Mouse (Mus musculus) MEL (cell line): ENCODE data around the gene Tuba1a. TPM values are rescaled to one million over a fixed set of nuclear protein-coding genes. Genes with fewer than 3 reads are reported as not detected.

Experiments
- DNase-seq: peaks from one replicate; pipeline ENCODE4 v3.0.0; 2011; ENCODE audit warnings: low read depth, low spot score
- H3K27ac ChIP-seq: 2 replicates; pipeline ENCODE4 v1.5.1; 2012; ENCODE audit warnings: low read depth, mild to moderate bottlenecking, control low read depth, low read length, moderate library complexity; ENCODE audit not compliant: control insufficient read depth
- H3K27me3 ChIP-seq, 2 experiments: fragments of 150-350 bp in 1 of 2; sonication (generic) in 1 of 2; 2 replicates each; pipeline ENCODE4 v1.6.1; 2012; ENCODE audit warnings: low read length in 2 of 2, mild to moderate bottlenecking in 2 of 2, improper control_type of control experiment in 1 of 2, moderate library complexity in 1 of 2; ENCODE audit not compliant: insufficient read depth in 2 of 2, control insufficient read depth in 1 of 2
- H3K36me3 ChIP-seq, 2 experiments: 2 replicates each; pipeline ENCODE4 v1.6.1; 2012 to 2014; ENCODE audit warnings: low read length in 2 of 2, improper control_type of control experiment in 1 of 2, inconsistent platforms in 1 of 2, mild to moderate bottlenecking in 1 of 2; ENCODE audit not compliant: insufficient read depth in 2 of 2, control insufficient read depth in 1 of 2
- H3K4me1 ChIP-seq, 2 experiments: fragments of 150-350 bp in 1 of 2; sonication (generic) in 1 of 2; 2 replicates each; pipeline ENCODE4 v1.6.1; 2012; ENCODE audit warnings: low read length in 2 of 2, improper control_type of control experiment in 1 of 2, mild to moderate bottlenecking in 1 of 2; ENCODE audit not compliant: insufficient read depth in 2 of 2, control insufficient read depth in 1 of 2
- H3K4me3 ChIP-seq, 2 experiments: fragments of 150-350 bp in 1 of 2; sonication (generic) in 1 of 2; 2 replicates each; pipeline ENCODE4 v1.5.1; 2012; ENCODE audit warnings: low read depth in 2 of 2, low read length in 2 of 2, mild to moderate bottlenecking in 2 of 2, moderate library complexity in 2 of 2, control low read depth in 1 of 2, improper control_type of control experiment in 1 of 2; ENCODE audit not compliant: control insufficient read depth in 1 of 2, insufficient read depth in 1 of 2
- H3K79me2 ChIP-seq: 2 replicates; pipeline ENCODE4 v1.6.1; 2012; ENCODE audit warnings: mild to moderate bottlenecking, low read length, moderate library complexity; ENCODE audit not compliant: control insufficient read depth, poor library complexity, insufficient read depth
- H3K9ac ChIP-seq: 2 replicates; pipeline ENCODE4 v1.6.1; 2012; ENCODE audit warnings: low read depth, mild to moderate bottlenecking, control low read depth, low read length, moderate library complexity; ENCODE audit not compliant: control insufficient read depth, poor library complexity, severe bottlenecking
- H3K9me3 ChIP-seq: fragments of 150-350 bp; sonication (generic); replicated peaks from 2 replicates; pipeline ENCODE4 v1.6.1; 2012; ENCODE audit warnings: mild to moderate bottlenecking, low read length, improper control_type of control experiment, moderate library complexity; ENCODE audit not compliant: insufficient read depth
- CHD2 ChIP-seq: IDR thresholded peaks from 2 replicates; pipeline ENCODE4 v1.6.1; 2011; ENCODE audit warnings: low read length, improper control_type of control experiment
- CTCF ChIP-seq, 3 experiments: IDR thresholded peaks in 2 of 3; conservative IDR thresholded peaks in 1 of 3; 2 replicates each; pipeline ENCODE4 v1.5.1; 2011 to 2012; ENCODE audit warnings: low read length in 3 of 3, low read depth in 2 of 3, mild to moderate bottlenecking in 2 of 3, improper control_type of control experiment in 1 of 3, inconsistent platforms in 1 of 3, mixed read lengths in 1 of 3, moderate library complexity in 1 of 3; ENCODE audit not compliant: control insufficient read depth in 1 of 3, insufficient read depth in 1 of 3, poor library complexity in 1 of 3, severe bottlenecking in 1 of 3
- E2F4 ChIP-seq: IDR thresholded peaks from 2 replicates; pipeline ENCODE4 v1.6.1; 2011; ENCODE audit warnings: low read depth, low read length, improper control_type of control experiment, borderline replicate concordance
- ETS1 ChIP-seq: IDR thresholded peaks from 2 replicates; pipeline ENCODE4 v1.6.1; 2012; ENCODE audit warnings: low read depth, mild to moderate bottlenecking, inconsistent platforms, low read length, improper control_type of control experiment, moderate library complexity
- GABPA ChIP-seq: IDR thresholded peaks from 2 replicates; pipeline ENCODE4 v1.6.1; 2012; ENCODE audit warnings: low read depth, mild to moderate bottlenecking, inconsistent platforms, low read length, improper control_type of control experiment, moderate library complexity
- HCFC1 ChIP-seq: IDR thresholded peaks from 2 replicates; pipeline ENCODE4 v1.6.1; 2012; ENCODE audit warnings: low read depth, mild to moderate bottlenecking, inconsistent platforms, low read length, improper control_type of control experiment, moderate library complexity
- JUND ChIP-seq: IDR thresholded peaks from 2 replicates; pipeline ENCODE4 v1.6.1; 2011; ENCODE audit warnings: low read depth, mild to moderate bottlenecking, improper control_type of control experiment, low read length
- KAT2A ChIP-seq: conservative IDR thresholded peaks from 2 replicates; pipeline ENCODE4 v1.6.1; 2012; ENCODE audit warnings: low read depth, low read length, improper control_type of control experiment, inconsistent platforms
- MAX ChIP-seq: IDR thresholded peaks from 2 replicates; pipeline ENCODE4 v1.6.1; 2011; ENCODE audit warnings: low read length, improper control_type of control experiment
- MXI1 ChIP-seq: IDR thresholded peaks from 2 replicates; pipeline ENCODE4 v1.6.1; 2011; ENCODE audit warnings: mild to moderate bottlenecking, low read depth, low read length, improper control_type of control experiment
- MYB ChIP-seq: IDR thresholded peaks from 2 replicates; pipeline ENCODE4 v1.6.1; 2011; ENCODE audit warnings: mild to moderate bottlenecking, low read depth, low read length, improper control_type of control experiment
- NRF1 ChIP-seq: IDR thresholded peaks from 2 replicates; pipeline ENCODE4 v1.6.1; 2014; ENCODE audit warnings: low read depth, mild to moderate bottlenecking, inconsistent platforms, low read length, improper control_type of control experiment, moderate library complexity; ENCODE audit not compliant: poor library complexity, insufficient read depth, severe bottlenecking
- POLR2A ChIP-seq, 2 experiments: IDR thresholded peaks; 2 replicates each; pipeline ENCODE4 v1.6.1; 2011 to 2012; ENCODE audit warnings: low read length in 2 of 2, mild to moderate bottlenecking in 2 of 2, control low read depth in 1 of 2, improper control_type of control experiment in 1 of 2, low read depth in 1 of 2, moderate library complexity in 1 of 2; ENCODE audit not compliant: control insufficient read depth in 1 of 2, insufficient read depth in 1 of 2, poor library complexity in 1 of 2
- POLR2AphosphoS5 ChIP-seq: IDR thresholded peaks from 2 replicates; pipeline ENCODE4 v1.6.1; 2012; ENCODE audit warnings: low read depth, borderline replicate concordance, mild to moderate bottlenecking, inconsistent platforms, low read length, moderate library complexity, mixed read lengths
- RCOR1 ChIP-seq: IDR thresholded peaks from 2 replicates; pipeline ENCODE4 v1.6.1; 2012; ENCODE audit warnings: low read depth, mild to moderate bottlenecking, inconsistent platforms, low read length, improper control_type of control experiment
- SIN3A ChIP-seq: IDR thresholded peaks from 2 replicates; pipeline ENCODE4 v1.6.1; 2012; ENCODE audit warnings: low read length, improper control_type of control experiment, inconsistent platforms
- TBP ChIP-seq: IDR thresholded peaks from 2 replicates; pipeline ENCODE4 v1.8.0; 2011; ENCODE audit warnings: low read depth, low read length, improper control_type of control experiment
- TCF12 ChIP-seq: IDR thresholded peaks from 2 replicates; pipeline ENCODE4 v1.6.1; 2014; ENCODE audit warnings: low read depth, mild to moderate bottlenecking, inconsistent platforms, low read length, improper control_type of control experiment, moderate library complexity
- USF2 ChIP-seq, 2 experiments: IDR thresholded peaks; 2 replicates each; pipeline ENCODE4 v1.6.1; 2011 to 2012; ENCODE audit warnings: improper control_type of control experiment in 2 of 2, low read length in 2 of 2, borderline replicate concordance in 1 of 2, inconsistent platforms in 1 of 2, low read depth in 1 of 2, mild to moderate bottlenecking in 1 of 2; ENCODE audit not compliant: insufficient read depth in 1 of 2
- ZNF384 ChIP-seq: IDR thresholded peaks from 2 replicates; pipeline ENCODE4 v1.6.1; 2012; ENCODE audit warnings: low read depth, mild to moderate bottlenecking, inconsistent platforms, low read length, improper control_type of control experiment
- polyA plus RNA-seq, 2 experiments: library from polyadenylated mRNA; stranded (reverse) in 1 of 2; unstranded in 1 of 2; fragments of >175 nt in 1 of 2; fragments of >200 nt in 1 of 2; gene quantifications; 2 replicates each; pipeline versions ENCODE4 v1.2.1 to v1.2.4; 2012; ENCODE audit warnings: low replicate concordance in 2 of 2, low read depth in 1 of 2; ENCODE audit not compliant: insufficient read length in 2 of 2, insufficient read depth in 1 of 2, missing spikeins in 1 of 2
- total RNA-seq: library from RNA; depleted of rRNA; stranded (reverse); fragments of 300-350 nt; gene quantifications from 2 replicates; pipeline ENCODE4 v1.2.3, GENCODE M21; 2012

The Tuba1a gene
- total and polyA plus RNA-seq, 3 experiments, result 83.6 to 112 TPM; not detected in 1

- H3K36me3 ChIP-seq, result peaks cover 0 to 7% of the 10 kb centered on the region in 2 experiments; a peak in 2 of 4 replicates
- no peak for DNase-seq
- H3K79me2 ChIP-seq, result peaks cover 2% of the 10 kb centered on the region; the same call in 1 of the 2 replicates
- H3K9ac ChIP-seq, result no peak overlapping the region
- no peaks in the 10 kb centered on the region for H3K9me3 ChIP-seq
- H3K4me3 ChIP-seq, result no peak overlapping the region
- no peak overlapping the region for H3K27ac ChIP-seq
- H3K4me1 ChIP-seq, result peaks cover 9% of the 10 kb centered on the region in 2 experiments; a peak in 3 of 4 replicates
- H3K27me3 ChIP-seq, result no peaks in the 10 kb centered on the region
- TF ChIP-seq SIN3A (no peak), ETS1 (no peak), JUND (no peak), TBP (no peak), TCF12 (no peak), GABPA (no peak), E2F4 (no peak), POLR2AphosphoS5 (no peak), NRF1 (no peak), MAX (no peak), CTCF (IDR thresholded peaks at IDR 0.05 in 2 of 3, conservative IDR thresholded peaks at IDR 0.05 in 1 of 3; ENCODE audit: control insufficient read depth in 1 of 3, insufficient read depth in 1 of 3, low read depth in 2 of 3, low read length in 3 of 3, poor library complexity in 1 of 3, severe bottlenecking in 1 of 3) (no peak)
These were observed 30.9 kb downstream of the Tuba1a start for GRCm38 (mm10) chr15:98922581-98922980.

DNA sequence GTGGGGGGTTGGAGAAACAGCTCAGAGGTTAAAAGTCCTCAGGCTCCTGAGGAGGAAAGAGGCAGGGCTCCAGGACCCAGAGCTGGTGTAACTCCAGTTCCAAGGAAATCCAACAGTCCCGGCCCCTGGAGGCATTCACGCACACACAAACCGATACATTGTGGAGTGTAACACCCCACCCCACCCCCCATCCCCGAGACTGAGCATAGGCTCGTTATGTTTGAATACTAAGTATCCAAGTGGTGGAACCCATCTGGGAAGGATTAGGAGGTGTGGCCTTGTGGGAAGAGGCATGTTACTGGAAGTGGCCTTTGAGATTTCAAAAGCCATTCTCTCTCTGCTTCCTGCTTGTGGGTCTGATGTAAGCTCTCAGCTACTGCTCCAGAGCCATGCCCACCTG is 32.0 kb downstream of the Tuba1a start:
- H3K36me3 ChIP-seq, result peaks cover 0 to 11% of the 10 kb centered on the region in 2 experiments; a peak in 2 of 4 replicates
- TF ChIP-seq NRF1 (no peak), MAX (no peak), MXI1 (no peak), USF2 (IDR thresholded peaks at IDR 0.05; ENCODE audit: borderline replicate concordance in 1 of 2, insufficient read depth in 1 of 2, low read depth in 1 of 2, low read length in 2 of 2) (no peak), MYB (no peak), KAT2A (no peak), HCFC1 (no peak), POLR2A (IDR thresholded peaks at IDR 0.05; ENCODE audit: control insufficient read depth in 1 of 2, insufficient read depth in 1 of 2, low read depth in 1 of 2, low read length in 2 of 2, poor library complexity in 1 of 2) (no peak), CHD2 (no peak), JUND (no peak), ZNF384 (no peak), RCOR1 (no peak)
- H3K27me3 ChIP-seq, result no peaks in the 10 kb centered on the region
- H3K79me2 ChIP-seq, result peaks cover 2% of the 10 kb centered on the region; the same call in 1 of the 2 replicates
- H3K9ac ChIP-seq, result no peak overlapping the region
- DNase-seq, result no peak
- no peak overlapping the region for H3K4me3 ChIP-seq
- peaks cover 9 to 11% of the 10 kb centered on the region in 2 experiments; a peak in 3 of 4 replicates for H3K4me1 ChIP-seq
- H3K27ac ChIP-seq, result no peak overlapping the region
- H3K9me3 ChIP-seq, result no peaks in the 10 kb centered on the region
